Mouse (Mus musculus): ENCODE measurements at regions not wholly inside any gene's neighbourhood (a gene's known extent, or its start where the extent isn't known, plus 50 kb on each side); places are given as distances from the start of the nearest gene placed in this dataset.
"Not testable (repeated sequence)": the region's sequence is repeated elsewhere in the genome, so short reads cannot be mapped to it uniquely, and the experiment has no call there.

- not testable (repeated sequence) for DNase-seq
These were observed 88.4 kb upstream of the Slc2a12 start for GRCm38 (mm10) chr10:22556401-22556800.

DNA sequence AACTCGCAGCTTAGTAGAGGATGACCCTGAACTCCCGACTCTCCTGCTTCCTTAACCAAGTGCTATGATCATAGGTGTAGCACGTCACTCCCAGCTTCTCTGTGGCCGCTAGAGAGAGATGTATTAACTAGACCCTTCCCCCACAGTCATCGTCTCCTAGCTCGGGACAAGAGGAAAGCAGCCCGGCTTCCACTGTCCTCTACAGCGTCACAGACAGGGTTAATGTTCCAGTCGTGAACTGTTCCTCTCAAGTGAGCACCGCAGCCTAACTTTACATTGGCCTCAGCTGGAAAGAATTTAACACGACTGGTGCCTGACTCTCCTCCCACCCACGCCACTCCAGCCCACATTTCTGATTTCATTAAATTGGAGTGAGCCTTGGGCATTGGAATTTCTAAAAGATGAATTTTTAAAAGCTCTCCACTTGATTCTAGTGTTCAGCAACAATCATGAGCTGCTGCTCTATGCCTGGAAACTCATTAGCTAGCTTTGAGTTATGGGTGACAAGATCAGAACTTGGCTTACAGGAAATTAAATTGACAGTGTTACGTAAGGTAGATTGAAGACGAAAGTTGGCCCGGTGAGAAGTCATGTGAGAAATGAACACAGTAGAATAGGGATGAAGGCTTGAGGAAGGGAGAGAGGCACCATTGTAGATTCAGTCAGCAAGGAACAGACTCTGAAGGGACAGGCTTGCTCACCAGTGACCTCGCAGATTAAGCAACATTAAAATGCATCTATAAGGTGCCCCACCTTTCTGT, 75.4 kb upstream of the Slc2a12 start:
- DNase-seq: not testable (repeated sequence)

DNA sequence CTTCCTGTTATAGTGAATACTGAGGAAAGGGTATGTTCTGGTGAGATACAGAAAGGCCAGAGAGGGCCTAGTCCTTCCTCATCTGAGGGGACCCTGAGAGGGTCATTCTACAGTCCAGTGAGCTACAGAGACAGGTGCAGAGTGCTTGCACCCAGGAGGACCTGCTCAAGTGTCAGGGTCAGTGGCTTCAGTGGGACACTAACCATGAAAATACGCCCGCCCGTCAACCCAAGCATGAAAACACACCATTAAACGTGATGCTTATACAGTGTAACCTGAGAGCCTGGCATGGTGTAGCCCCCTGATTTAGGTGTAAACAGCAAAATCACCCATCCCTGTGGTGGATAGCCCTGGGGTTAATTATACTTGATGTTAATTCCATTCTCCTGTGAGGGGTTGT, 70.8 kb upstream of the Slc2a12 start:
- DNase-seq: not testable (repeated sequence)

DNA sequence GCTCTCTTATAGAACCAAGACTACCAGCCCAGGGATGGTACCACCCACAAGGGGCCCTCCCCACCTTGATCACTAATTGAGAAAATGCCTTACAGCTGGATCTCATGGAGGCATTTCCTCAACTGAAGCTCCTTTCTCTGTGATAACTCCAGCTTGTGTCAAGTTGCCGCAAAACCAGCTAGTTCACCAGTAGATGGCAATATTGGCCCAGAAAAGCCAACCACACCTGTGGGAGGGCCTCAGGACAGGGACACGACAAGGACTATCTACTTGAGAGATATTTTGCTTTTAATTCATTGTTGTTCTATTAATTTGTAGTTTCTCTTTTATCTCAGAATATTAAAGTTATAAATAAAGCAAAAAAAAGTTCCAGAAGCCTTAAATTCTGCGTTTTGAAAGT, 65.4 kb upstream of the Slc2a12 start:
- peak; percentile 46 for DNase-seq

DNA sequence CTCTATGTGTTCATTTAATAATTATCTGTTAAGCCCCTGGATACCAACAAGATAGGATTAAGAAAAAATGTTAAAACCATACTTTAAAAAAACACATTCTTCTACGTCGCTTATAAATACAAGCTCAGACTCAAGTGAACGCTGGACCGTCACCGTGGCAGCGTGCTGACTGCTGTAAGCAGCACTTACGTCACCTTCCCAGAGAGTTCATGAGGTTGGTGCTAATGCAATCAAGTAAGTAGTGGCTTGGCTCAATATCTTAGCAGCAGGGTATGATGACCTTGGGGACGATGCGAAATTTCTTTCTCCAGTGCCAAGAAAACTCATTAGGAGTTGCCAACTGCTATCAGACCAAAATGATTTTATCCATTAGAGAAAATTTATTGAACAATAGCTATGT, 63.5 kb upstream of the Slc2a12 start:
- DNase-seq: not testable (repeated sequence)

DNA sequence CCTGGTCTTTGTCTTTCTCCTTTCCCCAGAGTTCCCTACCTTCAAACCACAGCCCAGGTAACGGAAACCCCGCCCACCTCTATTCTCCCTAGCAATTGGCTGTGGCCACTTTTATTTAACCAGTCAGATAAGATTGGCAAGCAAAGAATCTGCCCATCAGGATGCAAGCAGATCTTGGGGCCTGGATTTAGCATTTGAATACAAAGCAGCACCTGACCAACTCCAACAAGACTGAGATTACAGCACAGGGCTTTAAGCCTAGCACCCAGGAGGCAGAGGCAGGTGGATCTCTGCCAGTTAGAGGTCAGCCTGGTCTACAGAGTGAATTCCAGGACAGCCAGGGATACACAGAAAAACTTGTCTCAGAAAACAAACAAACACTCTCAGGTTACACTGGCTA, 61.5 kb upstream of the Slc2a12 start:
- DNase-seq: not testable (repeated sequence)

DNA sequence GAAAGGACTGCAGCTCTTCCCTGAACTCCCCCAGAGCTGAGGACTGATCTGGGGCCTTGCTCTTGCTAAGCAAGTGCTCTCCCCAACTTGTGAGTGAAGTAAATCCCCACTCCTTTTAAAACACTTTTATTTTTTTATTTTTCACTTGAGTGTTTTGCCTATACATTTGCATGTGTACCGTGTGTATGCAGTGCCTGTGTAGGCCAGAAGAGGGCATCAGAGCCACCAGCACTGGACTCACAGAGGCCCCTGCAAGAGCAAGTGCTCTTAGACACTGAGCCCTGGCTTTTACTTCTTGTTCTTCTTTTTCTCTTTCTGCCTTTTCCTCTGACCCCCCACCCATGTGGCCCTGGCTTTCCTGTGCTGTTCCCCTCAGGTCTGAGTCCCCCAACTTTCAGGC, 56.2 kb upstream of the Slc2a12 start:
- DNase-seq: not testable (repeated sequence)

DNA sequence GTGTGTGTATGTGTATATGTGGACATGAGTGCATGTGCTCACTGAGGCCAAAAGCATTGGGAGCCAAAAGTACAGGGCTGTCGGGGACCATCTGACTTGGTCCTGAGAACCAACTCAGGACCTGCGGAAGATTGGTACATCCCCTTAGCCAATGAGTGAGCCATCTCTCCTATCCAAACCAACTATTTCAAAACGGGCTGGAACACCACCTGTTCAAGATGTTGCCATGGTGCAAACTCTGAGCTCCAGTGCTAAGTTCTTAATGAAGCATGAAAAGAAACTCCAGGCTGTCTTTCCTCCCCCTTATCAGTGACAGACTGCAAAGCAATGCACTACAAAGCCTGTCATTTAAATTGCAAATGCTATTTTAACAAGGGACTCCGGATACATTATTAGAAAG, 53.1 kb upstream of the Slc2a12 start:
- not testable (repeated sequence) for DNase-seq

DNA sequence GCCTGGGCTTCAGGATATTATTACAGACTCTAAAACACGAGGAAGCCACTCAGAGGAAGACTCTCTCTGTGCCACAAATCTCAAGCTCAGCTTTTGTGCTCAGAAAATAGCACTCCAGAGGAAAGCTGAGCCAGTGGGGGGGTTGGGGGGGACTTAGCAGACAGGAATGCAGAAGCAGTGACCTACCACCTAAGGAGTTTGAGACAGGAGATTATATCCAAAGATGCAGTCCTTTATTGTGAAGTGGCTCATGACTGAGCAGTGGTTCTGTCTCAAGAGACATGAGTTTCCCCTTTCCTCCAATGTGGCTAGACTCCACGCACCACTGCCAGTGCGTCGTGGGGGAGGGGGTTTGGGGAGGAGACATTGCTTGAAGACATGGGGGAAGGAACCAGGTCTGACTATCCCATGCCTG, 52.6 kb upstream of the Slc2a12 start:
- not testable (repeated sequence) for DNase-seq

DNA sequence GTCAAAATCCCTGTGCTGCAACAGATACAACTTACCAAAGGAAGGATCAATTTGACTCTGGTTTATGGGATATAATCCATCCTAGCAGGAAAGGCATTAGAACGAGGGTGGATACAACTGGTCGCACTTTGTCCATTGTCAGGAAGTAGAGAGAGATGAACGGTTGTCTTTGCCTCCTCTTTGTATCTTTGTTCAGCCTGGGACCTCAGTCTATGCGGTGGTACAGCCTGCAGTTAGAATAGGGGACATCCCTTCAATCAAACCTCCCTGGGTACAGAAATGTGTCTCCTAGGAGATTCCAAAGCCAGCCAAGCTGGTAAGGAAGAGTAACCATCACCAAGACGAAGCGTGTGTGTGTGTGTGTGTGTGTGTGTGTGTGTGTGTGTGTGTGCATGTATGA, 52.1 kb upstream of the Slc2a12 start:
- not testable (repeated sequence) for DNase-seq
